Mouse (Mus musculus) hindbrain, embryonic 16.5 days (tissue): ENCODE results near the gene Hmgcs1. TPM values are rescaled to one million over a fixed set of nuclear protein-coding genes. Genes with fewer than 3 reads are reported as not detected.

Experiments used
- ATAC-seq: fragments of 200-750 bp; cut with Nextera tagmentation; 2 replicates; pipeline ENCODE4 v1.8.0; 2017; ENCODE audit warnings: moderate TSS enrichment, moderate library complexity
- H3K27ac ChIP-seq: fragments of 300-500 bp; sonication (generic); 2 replicates; pipeline ENCODE4 v1.5.1; 2014; ENCODE audit warnings: low read depth, mild to moderate bottlenecking, control low read depth, low read length, moderate library complexity
- H3K27me3 ChIP-seq: fragments of 300-500 bp; sonication (generic); replicated peaks from 2 replicates; pipeline ENCODE4 v1.6.1; 2014; ENCODE audit warnings: low read length; ENCODE audit not compliant: control insufficient read depth, insufficient read depth
- H3K36me3 ChIP-seq: fragments of 300-500 bp; sonication (generic); 2 replicates; pipeline ENCODE4 v1.6.1; 2014; ENCODE audit warnings: mild to moderate bottlenecking, low read length, moderate library complexity, mixed read lengths; ENCODE audit not compliant: control insufficient read depth, insufficient read depth
- H3K4me1 ChIP-seq: fragments of 300-500 bp; sonication (generic); 2 replicates; pipeline ENCODE4 v1.6.1; 2014; ENCODE audit warnings: low read depth, low read length; ENCODE audit not compliant: control insufficient read depth, insufficient read depth
- H3K4me2 ChIP-seq: fragments of 300-500 bp; sonication (generic); 2 replicates; pipeline ENCODE4 v1.6.1; 2014; ENCODE audit warnings: mild to moderate bottlenecking, low read length, control low read depth, moderate library complexity
- H3K4me3 ChIP-seq: fragments of 300-500 bp; sonication (generic); 2 replicates; pipeline ENCODE4 v1.5.1; 2014; ENCODE audit warnings: mild to moderate bottlenecking, low read length, control low read depth, moderate library complexity
- H3K9ac ChIP-seq: fragments of 300-500 bp; sonication (generic); 2 replicates; pipeline ENCODE4 v1.6.1; 2014; ENCODE audit warnings: low read depth, mild to moderate bottlenecking, control low read depth, low read length, moderate library complexity
- H3K9me3 ChIP-seq: fragments of 300-500 bp; sonication (generic); 2 replicates; pipeline ENCODE4 v1.6.1; 2014; ENCODE audit warnings: mild to moderate bottlenecking, low read length, moderate library complexity; ENCODE audit not compliant: control insufficient read depth
- WGBS: fragments of 180-500 bp; shearing (Covaris S2); extraction: QIAGEN DNeasy Blood & Tissue Kit; methylation state at CpG from one replicate; pipeline ENCODE4 v1.1.7; 2014; 5-methylcytosine and 5-hydroxymethylcytosine counted together
- polyA plus RNA-seq: library from polyadenylated mRNA; unstranded; fragments of >200 nt; fragmentation: Nextera tagmentation; extraction: Ambion mirVana; gene quantifications from 2 replicates; pipeline ENCODE4 v1.2.1, GENCODE M21; 2015

Hmgcs1 gene
- polyA plus RNA-seq, 1 experiment from 2014 or later, result 577 TPM

DNA sequence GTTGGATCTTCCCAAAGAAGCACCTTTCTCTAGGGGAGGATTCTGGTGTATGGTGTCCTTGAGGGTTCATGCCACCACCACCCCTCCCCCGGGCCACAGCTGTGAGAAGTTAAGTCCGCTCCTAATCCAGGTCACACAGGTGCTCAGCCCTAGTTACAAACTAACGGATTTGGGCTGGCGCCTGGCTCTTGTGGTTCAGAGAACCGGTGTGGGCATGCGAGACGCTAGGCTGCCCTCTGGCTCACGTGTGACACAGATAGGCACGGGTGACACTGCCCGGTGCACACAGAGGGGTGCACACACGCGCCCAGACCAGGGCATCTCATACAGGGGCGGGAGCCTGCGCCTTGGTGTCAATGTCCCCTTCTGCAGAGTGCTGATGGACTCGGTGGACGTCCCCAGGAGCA, 65.0 kb downstream of the Hmgcs1 start:
- H3K4me2 ChIP-seq, result peak overlapping the region; percentile 90
- WGBS, result under 1% methylated on average over 16 of the region's 16 CpGs
- peaks cover 9% of the 10 kb centered on the region for H3K4me1 ChIP-seq
- H3K27me3 ChIP-seq, result no peaks in the 10 kb centered on the region
- H3K36me3 ChIP-seq, result no peaks in the 10 kb centered on the region
- H3K27ac ChIP-seq, result peak overlapping the region; percentile 88
- peak overlapping the region; percentile 70 for H3K4me3 ChIP-seq
- peak overlapping the region; percentile 88 for H3K9ac ChIP-seq
- H3K9me3 ChIP-seq, result no peaks in the 10 kb centered on the region
- peak; percentile 62 for ATAC-seq

DNA sequence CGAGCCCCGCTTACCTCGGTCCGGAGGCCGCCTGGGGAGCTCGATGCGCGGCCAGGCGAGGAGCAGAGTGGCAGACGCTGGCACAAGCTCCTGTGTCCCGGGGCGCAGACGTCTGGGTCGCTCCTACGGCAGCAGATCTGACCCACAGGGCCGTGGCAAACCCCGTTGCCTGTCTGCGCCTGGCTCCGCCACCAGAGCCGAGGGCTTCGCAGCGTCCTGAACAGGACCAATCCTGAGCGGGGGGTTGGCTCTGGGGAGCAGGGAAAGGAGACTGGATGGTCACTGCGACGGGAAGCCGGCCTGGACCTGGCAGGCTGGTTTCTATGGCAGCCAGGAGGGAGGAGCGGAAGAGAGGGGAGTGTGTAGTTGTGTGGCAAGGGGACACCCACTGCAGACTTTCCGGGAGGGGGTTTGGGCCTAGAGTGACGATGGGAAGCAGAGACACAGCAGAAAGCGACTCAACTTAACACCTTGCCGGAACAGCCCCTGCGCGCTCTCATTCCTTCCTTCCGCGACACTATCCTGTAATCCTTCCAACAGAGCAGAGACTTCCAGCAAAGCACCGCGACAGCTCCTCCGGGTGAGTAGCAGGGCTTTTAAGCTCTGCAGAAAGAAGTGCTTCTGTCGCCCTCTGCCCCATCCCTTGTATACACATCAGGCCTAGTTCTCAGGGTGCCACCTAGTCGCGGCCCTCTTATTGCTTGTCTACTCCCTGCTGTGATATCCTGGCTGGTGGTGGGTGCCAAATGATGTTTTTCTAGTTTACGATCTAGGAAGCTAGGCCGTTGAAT, 65.7 kb downstream of the Hmgcs1 start, which contains the start of gene Nim1k:
Gene Nim1k, minus strand, starts transcription at position 202 of the 791 bp plus-strand sequence.
- peak within 1 kb of the TSS; percentile 88 for H3K27ac ChIP-seq
- H3K36me3 ChIP-seq, result peaks cover 2% of the 10 kb centered on the region; the same call in 1 of the 2 replicates
- no peaks in the 10 kb centered on the region for H3K27me3 ChIP-seq
- peak within 1 kb of the TSS; percentile 70 for H3K4me3 ChIP-seq
- no peaks in the 10 kb centered on the region for H3K9me3 ChIP-seq
- whole genome bisulfite sequencing, result under 1% methylated on average over 43 of the region's 43 CpGs
- ATAC-seq, result peak; percentile 98
- peak within 1 kb of the TSS; percentile 88 for H3K9ac ChIP-seq
- peaks cover 9% of the 10 kb centered on the region for H3K4me1 ChIP-seq
- peak within 1 kb of the TSS; percentile 90 for H3K4me2 ChIP-seq

DNA sequence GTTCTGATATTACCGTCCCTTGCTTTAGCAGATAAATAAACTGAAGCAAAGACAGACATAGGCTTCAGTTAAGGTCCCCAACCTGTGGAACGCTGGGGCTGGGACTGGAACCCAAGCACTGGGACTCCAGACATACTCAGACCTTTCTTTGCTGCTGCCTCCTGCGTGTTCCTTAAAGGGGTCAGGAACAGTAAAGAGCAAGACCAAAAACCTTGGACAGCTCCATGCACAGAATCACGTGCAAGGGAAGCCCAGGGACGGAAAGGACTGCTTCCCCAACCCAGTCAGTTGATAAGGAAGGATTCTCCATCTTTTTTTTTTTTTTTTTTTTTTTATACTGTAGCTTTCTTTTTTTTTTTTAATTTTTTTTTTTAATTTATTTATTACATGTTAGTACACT, 66.7 kb downstream of the Hmgcs1 start:
- Histone ChIP-seq H3K36me3 (peaks cover 4% of the 10 kb centered on the region; the same call in 1 of the 2 replicates), H3K27ac (no peak overlapping the region), H3K4me1 (peaks cover 9% of the 10 kb centered on the region), H3K9ac (no peak overlapping the region), H3K9me3 (no peaks in the 10 kb centered on the region), H3K27me3 (no peaks in the 10 kb centered on the region), H3K4me2 (no peak overlapping the region), H3K4me3 (no peak overlapping the region)
- WGBS, result 35% methylated on average over 5 of the region's 5 CpGs
- no peak for ATAC-seq

Other genes starting within 250 kb of the Hmgcs1 start
- gene 4833420G17Rik, start 227.6 kb upstream of the Hmgcs1 start, polyA plus RNA-seq, result 65.9 and 75.3 TPM in 2 replicates
- 3.1 and 4.0 TPM in 2 replicates for gene Tmem267, start 202.3 kb upstream of the Hmgcs1 start, polyA plus RNA-seq
- 1.4 and 1.6 TPM in 2 replicates for gene 3110070M22Rik, start 202.0 kb upstream of the Hmgcs1 start, polyA plus RNA-seq
- 0.26 and 0.46 TPM in 2 replicates for gene Ccl28, start 66.6 kb upstream of the Hmgcs1 start, polyA plus RNA-seq
- 6.7 and 7.5 TPM in 2 replicates for gene Nim1k, start 65.5 kb downstream of the Hmgcs1 start, polyA plus RNA-seq
- 26.9 and 27.1 TPM in 2 replicates for gene Zfp131, start 100.5 kb downstream of the Hmgcs1 start, polyA plus RNA-seq
- gene AF067063, start 139.8 kb downstream of the Hmgcs1 start, polyA plus RNA-seq, result not detected in 2 replicates
- gene D13Ertd608e, start 145.6 kb downstream of the Hmgcs1 start, polyA plus RNA-seq, result not detected in 2 replicates
- not detected in 2 replicates for gene Tcstv1, start 204.4 kb downstream of the Hmgcs1 start, polyA plus RNA-seq
- not detected in 2 replicates for gene Gm21761, start 238.9 kb downstream of the Hmgcs1 start, polyA plus RNA-seq